Mouse (Mus musculus) erythroblast, embryonic 14.5 days (primary cell): Measurements from ENCODE around the gene Ankrd44. TPM values are rescaled to one million over a fixed set of nuclear protein-coding genes. Genes with fewer than 3 reads are reported as not detected.

ENCODE experiments used
- H3K27me3 ChIP-seq: 2 replicates; pipeline ENCODE4 v1.6.1; 2012; ENCODE audit warnings: inconsistent platforms; ENCODE audit not compliant: control insufficient read depth
- H3K36me3 ChIP-seq: 2 replicates; pipeline ENCODE4 v1.6.1; 2012; ENCODE audit warnings: mild to moderate bottlenecking, inconsistent platforms; ENCODE audit not compliant: control insufficient read depth
- H3K4me1 ChIP-seq: 2 replicates; pipeline ENCODE4 v1.6.1; 2012; ENCODE audit warnings: inconsistent platforms; ENCODE audit not compliant: control insufficient read depth
- H3K4me3 ChIP-seq: replicated peaks from 2 replicates; pipeline ENCODE3; 2012; ENCODE audit warnings: moderate library complexity, mild to moderate bottlenecking, inconsistent platforms
- H3K9me3 ChIP-seq: 2 replicates; pipeline ENCODE4 v1.6.1; 2012; ENCODE audit warnings: low read length, inconsistent platforms, mixed read lengths; ENCODE audit not compliant: control insufficient read depth
- GATA1 ChIP-seq: IDR thresholded peaks from 2 replicates; pipeline ENCODE4 v1.6.1; 2012; ENCODE audit warnings: low read length, inconsistent platforms, mixed read lengths
- TAL1 ChIP-seq: IDR thresholded peaks from 3 replicates; pipeline ENCODE4 v1.6.1; 2012; ENCODE audit warnings: low read length, inconsistent platforms, mixed read lengths
- polyA plus RNA-seq: library from polyadenylated mRNA; stranded (reverse); fragments of >175 nt; gene quantifications from 2 replicates; pipeline ENCODE4 v1.2.3, GENCODE M21; 2012

Gene Ankrd44
- polyA plus RNA-seq, 1 experiment, result 0.03 TPM

DNA sequence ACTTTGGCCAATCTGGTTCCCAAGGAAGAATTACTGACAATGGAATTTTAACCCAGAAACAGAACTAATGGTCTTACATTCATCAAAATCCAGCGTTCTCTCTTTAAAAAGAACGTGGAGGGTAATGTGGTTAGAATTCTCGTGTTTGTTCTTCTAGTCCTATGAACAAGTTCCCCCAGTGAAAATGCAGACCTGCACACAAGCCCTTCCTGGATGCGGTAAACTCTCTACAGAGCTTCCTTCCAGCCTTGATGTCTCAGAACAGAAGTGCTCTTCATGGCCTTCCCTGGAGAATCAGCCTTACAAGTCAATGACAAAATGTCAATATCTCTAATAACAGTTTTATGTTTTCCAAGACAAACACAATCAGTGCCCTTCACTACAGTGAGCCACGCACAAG, 65.8 kb downstream of the Ankrd44 start:
- Histone ChIP-seq H3K27me3 (no peaks in the 10 kb centered on the region), H3K4me3 (no peak overlapping the region), H3K36me3 (no peaks in the 10 kb centered on the region), H3K4me1 (no peaks in the 10 kb centered on the region; the same call in 1 of the 2 replicates), H3K9me3 (no peaks in the 10 kb centered on the region)
- no peak for TF ChIP-seq TAL1
- no peak for TF ChIP-seq GATA1

DNA sequence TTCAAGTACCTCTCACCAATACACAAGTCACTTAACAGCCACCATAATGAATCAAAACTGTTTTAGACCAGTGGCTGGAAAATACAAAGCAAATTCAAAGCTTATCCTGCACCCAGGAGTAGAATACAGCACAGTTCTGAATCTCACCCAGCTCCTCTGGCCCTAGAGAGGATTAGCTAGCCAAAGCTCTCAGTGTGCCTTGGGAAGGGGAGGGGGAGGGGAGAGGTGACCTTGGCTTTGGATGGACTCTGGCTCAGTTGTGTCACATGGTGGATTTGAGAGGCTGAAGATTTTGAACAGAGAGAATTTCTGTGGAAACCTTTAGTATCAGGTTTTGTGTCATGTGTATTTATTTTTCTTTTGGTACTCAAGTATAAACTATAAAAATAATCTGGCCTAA, 66.3 kb downstream of the Ankrd44 start:
- H3K4me3 ChIP-seq, result no peak overlapping the region
- no peaks in the 10 kb centered on the region for H3K36me3 ChIP-seq
- no peaks in the 10 kb centered on the region; the same call in 1 of the 2 replicates for H3K4me1 ChIP-seq
- H3K27me3 ChIP-seq, result no peaks in the 10 kb centered on the region
- H3K9me3 ChIP-seq, result no peaks in the 10 kb centered on the region
- no peak for TF ChIP-seq GATA1
- no peak for TF ChIP-seq TAL1

DNA sequence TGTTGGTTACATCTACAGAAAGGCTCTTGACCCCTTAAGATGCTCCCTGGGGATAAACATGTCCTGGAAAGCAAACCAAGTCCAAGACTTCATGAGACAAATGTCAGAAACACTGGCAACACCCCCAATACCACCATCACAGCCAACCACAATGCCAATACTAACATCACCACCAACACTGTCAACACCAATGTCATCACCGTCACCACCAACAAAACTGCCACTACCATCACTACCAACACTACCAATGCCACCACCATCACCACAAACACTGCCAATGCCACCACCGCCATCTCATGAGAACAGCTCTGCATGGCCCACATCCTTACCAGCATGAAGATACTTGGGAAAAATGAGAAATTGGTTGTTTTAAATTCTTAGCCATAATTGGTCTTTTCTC, 67.3 kb downstream of the Ankrd44 start:
- H3K27me3 ChIP-seq, result no peaks in the 10 kb centered on the region
- no peaks in the 10 kb centered on the region for H3K36me3 ChIP-seq
- TF ChIP-seq TAL1 (no peak), GATA1 (no peak)
- H3K9me3 ChIP-seq, result no peaks in the 10 kb centered on the region
- H3K4me1 ChIP-seq, result no peaks in the 10 kb centered on the region; the same call in 1 of the 2 replicates
- H3K4me3 ChIP-seq, result no peak overlapping the region

DNA sequence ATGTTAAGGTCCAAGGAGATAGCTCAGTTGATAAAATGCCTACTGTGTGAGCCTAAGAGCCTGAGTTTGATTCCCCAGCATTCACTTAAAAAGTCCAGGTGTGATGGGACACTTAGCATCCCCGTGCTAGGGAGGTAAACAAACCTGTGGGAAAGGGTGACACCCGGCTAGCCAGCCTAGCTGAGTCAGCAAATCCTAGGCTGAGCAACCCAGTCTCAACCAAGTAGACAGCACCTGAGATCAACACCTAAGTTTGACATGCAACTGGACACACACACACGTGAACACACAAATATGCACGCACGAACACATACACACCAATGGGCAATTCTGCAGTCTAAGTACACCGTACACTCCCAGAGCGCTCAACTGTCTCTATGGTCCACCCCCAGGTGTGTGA, 69.7 kb downstream of the Ankrd44 start:
- Histone ChIP-seq H3K27me3 (no peaks in the 10 kb centered on the region), H3K9me3 (no peaks in the 10 kb centered on the region), H3K4me1 (no peaks in the 10 kb centered on the region; the same call in 1 of the 2 replicates), H3K4me3 (no peak overlapping the region), H3K36me3 (no peaks in the 10 kb centered on the region)
- TF ChIP-seq TAL1, result no peak
- no peak for TF ChIP-seq GATA1

DNA sequence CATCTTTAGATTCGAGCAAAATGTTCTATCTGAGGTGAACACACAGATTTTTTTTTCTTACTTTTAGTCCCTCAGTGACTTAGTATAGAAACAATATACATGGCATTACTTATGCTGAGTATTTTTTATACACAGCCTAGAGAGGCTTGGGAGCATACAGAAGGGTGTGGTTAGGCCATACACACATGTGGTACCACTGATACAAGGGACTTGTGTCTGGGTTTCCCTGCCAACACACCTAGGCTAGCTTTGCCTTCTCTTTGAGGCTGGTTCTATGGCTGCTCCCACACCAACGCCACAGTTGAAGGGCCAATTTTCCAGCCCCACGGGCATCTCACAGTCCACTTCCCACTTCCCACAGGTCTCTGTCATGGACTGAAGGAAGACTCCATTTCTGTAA, 70.2 kb downstream of the Ankrd44 start:
- TF ChIP-seq GATA1 (no peak), TAL1 (no peak)
- Histone ChIP-seq H3K36me3 (no peaks in the 10 kb centered on the region), H3K4me3 (no peak overlapping the region), H3K4me1 (no peaks in the 10 kb centered on the region; the same call in 1 of the 2 replicates), H3K9me3 (no peaks in the 10 kb centered on the region), H3K27me3 (no peaks in the 10 kb centered on the region)

DNA sequence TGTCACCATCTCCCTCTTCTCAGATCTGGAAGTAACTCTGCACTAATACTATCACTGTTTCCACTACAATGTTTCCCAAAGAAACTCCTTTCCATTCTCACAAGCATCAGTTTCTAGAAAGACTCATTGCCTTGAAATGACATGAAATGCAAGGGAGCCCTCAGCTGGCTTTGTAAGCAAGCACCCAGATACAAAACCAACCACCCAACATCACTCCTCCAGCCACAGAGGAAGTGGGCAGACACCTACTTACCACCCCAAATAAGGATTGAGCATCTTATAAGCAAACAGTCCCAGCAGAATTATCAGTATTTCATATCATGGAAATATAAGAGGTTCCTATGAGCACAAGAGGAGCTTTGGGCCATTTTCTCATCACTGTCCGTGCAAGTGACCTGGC, 71.8 kb downstream of the Ankrd44 start:
- H3K4me3 ChIP-seq, result no peak overlapping the region
- H3K36me3 ChIP-seq, result no peaks in the 10 kb centered on the region
- H3K9me3 ChIP-seq, result no peaks in the 10 kb centered on the region
- H3K27me3 ChIP-seq, result no peaks in the 10 kb centered on the region
- TF ChIP-seq GATA1 (no peak), TAL1 (no peak)
- no peaks in the 10 kb centered on the region; the same call in 1 of the 2 replicates for H3K4me1 ChIP-seq

DNA sequence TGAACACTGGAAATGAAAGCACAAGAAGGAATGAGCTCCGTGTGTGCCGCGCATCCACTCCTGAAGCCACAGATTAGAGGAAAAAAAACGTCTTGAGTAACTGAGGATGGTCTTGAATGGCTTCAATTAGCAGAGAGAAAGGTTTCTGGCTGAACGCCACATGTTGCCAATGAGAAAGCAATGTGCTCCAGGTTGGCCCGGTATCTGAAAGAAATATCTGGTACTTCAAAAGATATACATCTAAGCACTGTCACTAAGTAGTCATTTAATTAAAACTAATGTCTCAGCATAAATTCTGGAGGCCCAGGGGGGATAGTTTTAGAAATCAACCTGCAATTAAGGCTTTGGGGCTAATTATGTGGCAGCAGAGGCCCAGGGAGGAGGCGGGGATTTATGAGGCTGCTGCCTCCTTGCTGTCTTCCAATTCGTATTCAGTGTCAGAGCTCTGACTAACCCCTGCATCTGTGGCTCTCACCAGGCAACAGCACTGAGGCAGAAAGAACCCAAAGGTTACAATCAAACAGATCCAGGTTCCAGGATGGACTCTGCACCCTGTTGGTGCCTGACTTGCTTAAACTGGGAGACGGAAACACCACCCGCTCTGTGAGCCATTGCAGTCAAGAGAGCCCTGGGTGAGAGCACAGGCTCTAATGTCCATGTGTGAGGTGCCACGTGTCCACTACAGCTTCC, 72.7 kb downstream of the Ankrd44 start:
- no peak overlapping the region for H3K4me3 ChIP-seq
- TF ChIP-seq GATA1 (no peak), TAL1 (no peak)
- no peaks in the 10 kb centered on the region for H3K9me3 ChIP-seq
- H3K36me3 ChIP-seq, result no peaks in the 10 kb centered on the region
- no peaks in the 10 kb centered on the region; the same call in 1 of the 2 replicates for H3K4me1 ChIP-seq
- H3K27me3 ChIP-seq, result no peaks in the 10 kb centered on the region

DNA sequence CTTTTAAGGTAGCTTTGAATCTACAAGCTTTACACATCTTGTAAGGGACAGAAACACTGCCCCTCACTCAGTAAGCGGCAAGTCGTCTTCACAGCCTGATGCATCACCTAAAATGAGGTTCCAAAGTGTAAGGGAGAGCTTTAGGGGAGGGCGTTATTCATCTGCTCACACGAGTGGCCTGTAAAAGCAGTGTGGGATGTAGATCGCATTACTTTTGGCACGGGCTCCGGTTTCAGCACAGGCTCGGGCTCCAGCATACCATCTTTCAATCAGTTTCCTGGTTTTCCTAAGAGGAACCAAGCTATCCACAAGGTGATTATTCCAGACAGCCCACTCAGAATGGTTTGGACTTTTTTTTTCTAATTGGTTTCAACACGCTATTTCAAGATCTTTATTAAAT, 74.6 kb downstream of the Ankrd44 start:
- no peak overlapping the region for H3K4me3 ChIP-seq
- H3K27me3 ChIP-seq, result no peaks in the 10 kb centered on the region
- no peaks in the 10 kb centered on the region for H3K9me3 ChIP-seq
- TF ChIP-seq GATA1 (no peak), TAL1 (no peak)
- no peaks in the 10 kb centered on the region for H3K36me3 ChIP-seq
- H3K4me1 ChIP-seq, result no peaks in the 10 kb centered on the region; the same call in 1 of the 2 replicates

DNA sequence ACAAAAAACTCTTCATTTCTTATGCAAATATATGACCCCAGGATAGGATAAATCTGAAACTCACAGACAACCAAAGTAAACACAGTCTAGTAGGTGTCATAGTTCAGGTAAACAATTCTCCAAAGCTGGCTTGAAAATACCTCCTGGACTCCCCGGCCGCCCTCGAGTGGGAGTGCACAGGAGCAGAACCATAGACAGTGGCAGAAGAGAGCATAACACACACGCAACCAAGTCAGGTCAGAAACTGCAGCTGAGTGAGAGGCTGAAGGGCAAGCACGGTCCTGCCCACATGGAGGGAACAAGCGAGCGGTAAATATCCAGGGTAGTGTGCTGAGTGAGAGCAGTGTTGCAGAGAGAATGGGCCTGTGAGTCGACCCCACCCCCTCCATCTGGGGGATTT, 76.1 kb downstream of the Ankrd44 start:
- Histone ChIP-seq H3K27me3 (no peaks in the 10 kb centered on the region), H3K36me3 (no peaks in the 10 kb centered on the region), H3K4me3 (no peak overlapping the region), H3K4me1 (no peaks in the 10 kb centered on the region), H3K9me3 (no peaks in the 10 kb centered on the region)
- no peak for TF ChIP-seq TAL1
- TF ChIP-seq GATA1, result no peak

DNA sequence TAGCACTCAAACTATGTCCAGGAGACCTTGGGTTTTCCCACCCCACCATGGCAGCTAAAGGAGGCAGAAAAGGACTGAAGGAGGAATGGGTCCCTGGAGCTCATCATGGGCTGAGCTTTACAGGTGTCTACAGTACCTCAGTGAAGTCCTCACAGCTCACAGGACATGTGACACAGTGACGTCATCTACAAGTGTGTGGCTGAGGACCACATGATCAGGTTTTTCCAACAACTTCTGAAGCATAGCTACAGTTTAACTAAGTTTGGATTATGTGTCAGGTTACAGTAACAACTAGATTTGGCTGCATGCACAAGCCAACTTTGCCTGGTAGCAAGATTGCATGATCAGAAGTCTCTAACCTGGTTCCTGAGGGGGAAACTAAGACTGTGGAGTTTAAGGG, 78.9 kb downstream of the Ankrd44 start:
- no peaks in the 10 kb centered on the region for H3K27me3 ChIP-seq
- TF ChIP-seq GATA1, result no peak
- no peak for TF ChIP-seq TAL1
- no peaks in the 10 kb centered on the region for H3K36me3 ChIP-seq
- no peaks in the 10 kb centered on the region for H3K4me1 ChIP-seq
- H3K4me3 ChIP-seq, result no peak overlapping the region
- H3K9me3 ChIP-seq, result no peaks in the 10 kb centered on the region
